Mouse (Mus musculus): ENCODE results near the gene Hnrnph2. TPM values are rescaled to one million over a fixed set of nuclear protein-coding genes. Genes with fewer than 3 reads are reported as not detected.
A peak's percentile ranks its signal among the peaks of the same experiment; 100 is the strongest.

Hnrnph2 gene
- total RNA-seq, 2 experiments from 2014 or later, result 61.4 to 75.0 TPM

DNA sequence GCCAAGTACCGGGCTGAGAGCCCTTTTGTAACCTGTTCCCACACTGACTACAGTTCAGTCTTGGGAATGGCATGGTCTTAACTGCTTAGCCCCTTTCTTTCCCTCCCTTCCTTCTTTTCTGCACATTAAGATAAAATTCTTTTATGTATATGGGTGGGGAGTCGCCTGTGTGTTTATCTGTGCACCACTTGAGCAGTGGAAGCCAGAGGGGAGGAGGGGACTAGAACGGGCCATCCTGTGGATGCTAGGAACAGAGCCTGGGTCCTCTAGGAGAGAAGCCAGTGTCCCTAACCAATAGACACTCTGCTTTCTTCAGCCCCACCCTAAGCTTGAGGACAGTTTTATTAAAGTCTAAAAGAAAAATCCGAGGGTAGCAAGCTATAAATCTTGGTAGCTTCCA, 10.0 kb downstream of the Hnrnph2 start:
- DNase-seq (ENCODE audit: low spot score), result no peak
- intact Hi-C loops (cut with DNase I), result no loop called here

DNA sequence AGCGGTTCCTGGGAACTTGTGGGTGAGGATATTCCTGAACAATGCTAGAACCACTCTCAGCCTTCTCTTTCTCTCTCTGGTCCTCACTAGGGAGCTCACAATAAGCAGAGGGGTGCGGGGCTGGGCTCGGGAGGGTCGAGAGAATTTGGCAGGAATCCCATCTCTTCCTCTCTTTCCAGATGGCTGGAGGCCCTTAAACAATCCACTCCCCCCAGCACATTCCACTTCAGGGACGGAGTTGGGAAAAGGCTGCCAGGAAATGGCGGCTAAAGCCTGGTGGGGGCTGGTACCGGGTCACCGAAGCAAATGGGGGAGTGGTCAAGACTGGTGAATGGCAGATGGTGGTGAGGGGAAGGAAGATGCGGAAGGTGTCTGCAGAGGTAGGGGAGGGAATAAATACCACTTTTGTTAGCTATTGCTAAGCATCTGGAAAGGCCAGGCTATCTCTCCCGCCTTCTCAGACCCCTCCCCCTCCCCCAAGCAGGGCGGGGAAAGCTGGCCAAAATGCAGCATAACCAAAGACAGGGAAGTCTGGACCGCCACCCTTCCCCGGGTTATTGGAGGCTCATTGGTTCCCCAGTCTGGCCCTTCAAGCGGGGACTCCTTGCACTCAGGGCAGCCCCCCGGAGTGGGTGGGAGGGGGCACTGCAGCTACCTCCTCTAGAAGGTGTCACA, 11.4 kb downstream of the Hnrnph2 start:
- intact Hi-C loops (cut with DNase I), result no loop called here
- DNase-seq (ENCODE audit: low spot score), result peak; percentile 24

DNA sequence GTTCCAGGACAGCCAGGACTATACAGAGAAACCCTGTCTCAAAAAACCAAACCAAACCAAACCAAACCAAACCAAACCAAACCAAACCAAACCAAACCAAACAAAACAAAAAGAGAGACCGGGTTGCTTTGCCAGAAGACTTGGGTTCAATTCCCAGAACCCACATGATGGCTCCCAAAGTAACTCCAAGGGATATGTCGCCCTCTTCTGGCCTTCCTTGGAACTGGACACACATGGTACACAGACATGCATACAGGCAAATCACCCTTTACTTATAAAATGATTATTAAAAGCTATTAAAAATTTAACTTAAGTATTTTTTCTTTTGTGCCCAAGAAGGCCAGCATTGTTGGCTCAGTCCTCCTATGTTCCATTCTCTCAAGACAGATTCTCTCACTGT, 13.3 kb downstream of the Hnrnph2 start:
- intact Hi-C loops (cut with DNase I), result no loop called here
- DNase-seq (ENCODE audit: low spot score), result no peak

DNA sequence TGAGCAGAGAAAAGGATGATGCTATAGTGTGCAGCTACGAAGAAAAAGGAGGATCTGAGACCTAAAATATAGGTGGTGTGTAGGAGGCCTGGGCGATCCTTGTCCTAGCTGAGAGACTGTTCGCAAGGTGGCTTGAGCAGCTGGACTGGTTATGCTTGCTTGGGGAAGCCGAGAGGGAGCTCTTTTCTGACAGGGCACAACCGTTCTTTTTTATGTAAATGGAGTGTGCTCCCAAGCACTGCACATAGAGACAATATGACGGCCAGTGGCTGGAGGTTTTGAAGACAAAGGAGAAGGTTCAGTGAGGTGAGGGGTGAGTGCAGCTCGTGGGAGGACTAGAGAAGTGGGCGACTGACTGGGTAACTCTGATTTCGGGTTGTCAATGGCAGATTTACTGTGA, 18.7 kb downstream of the Hnrnph2 start:
- intact Hi-C loops (cut with DNase I), result no loop called here
- no peak for DNase-seq (ENCODE audit: low spot score)

DNA sequence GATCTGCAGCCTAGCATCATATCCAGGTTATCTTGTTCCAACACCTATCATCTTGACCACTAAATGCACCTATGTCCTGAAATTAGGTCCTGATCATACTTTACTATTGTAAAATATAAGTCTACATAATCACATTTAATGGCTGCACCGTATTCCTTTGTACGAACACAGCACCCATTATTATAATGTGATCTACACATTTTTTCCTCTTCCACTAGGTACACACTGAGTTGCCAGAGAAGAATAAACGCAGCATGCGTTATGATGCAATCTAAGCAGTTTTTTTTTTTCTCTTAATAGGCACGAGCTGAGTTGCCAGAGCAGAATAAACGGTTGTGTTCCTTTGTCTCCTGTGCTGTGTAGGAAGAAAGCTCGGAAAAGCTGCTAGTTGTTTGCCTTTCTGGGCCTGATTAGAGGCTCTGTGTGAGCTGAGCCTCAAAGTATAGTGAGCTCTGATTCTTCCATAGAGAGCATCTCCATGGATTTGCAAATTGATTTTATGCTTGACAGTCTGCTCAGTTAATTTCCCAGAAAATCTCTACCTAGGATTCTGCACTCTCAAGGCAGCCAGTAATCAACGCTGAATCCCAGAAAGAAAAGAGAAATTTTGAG, 19.4 kb downstream of the Hnrnph2 start:
- no peak for DNase-seq (ENCODE audit: low spot score)
- intact Hi-C loops (cut with DNase I), result no loop called here

DNA sequence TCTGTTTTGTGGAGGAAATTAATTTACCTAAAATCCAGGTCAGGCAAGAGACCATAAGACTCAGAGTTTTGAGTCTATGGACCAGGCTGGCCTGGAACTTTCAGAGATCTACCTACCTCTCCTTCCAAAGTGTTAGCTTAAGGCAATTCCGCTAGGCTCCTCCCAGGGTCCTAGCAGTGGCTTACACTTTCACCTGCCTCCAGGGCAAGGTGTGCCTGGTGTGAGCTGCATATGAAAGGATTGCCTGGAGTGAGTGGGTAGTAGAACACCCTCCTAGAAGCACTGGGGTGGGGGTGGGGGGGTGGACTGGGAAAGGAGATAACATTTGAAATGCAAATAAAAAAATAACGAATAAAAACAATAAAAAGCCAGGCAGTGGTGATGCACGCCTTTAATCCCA, 20.7 kb downstream of the Hnrnph2 start:
- DNase-seq (ENCODE audit: low spot score), result no peak
- intact Hi-C loops (cut with DNase I), result no loop called here

DNA sequence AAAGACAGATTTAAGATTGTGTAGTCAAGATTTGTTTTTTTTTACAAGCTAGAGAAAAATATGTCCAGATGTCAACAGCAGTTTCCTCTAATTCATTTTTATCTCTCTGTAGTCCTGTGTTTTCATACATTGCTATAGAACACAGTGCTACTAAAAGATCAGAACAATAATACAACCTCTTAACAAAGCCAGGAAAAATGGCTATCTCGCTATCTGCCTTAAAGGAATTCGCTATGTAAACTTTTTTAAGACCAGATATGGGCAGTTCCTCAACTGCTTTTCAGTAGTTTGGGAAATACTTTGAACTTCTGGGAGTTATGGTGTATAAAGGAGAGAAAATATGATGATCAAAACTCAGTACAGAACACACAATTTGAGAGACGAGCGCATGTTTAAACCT, 22.4 kb downstream of the Hnrnph2 start:
- intact Hi-C loops (cut with DNase I), result no loop called here
- DNase-seq (ENCODE audit: low spot score), result no peak

DNA sequence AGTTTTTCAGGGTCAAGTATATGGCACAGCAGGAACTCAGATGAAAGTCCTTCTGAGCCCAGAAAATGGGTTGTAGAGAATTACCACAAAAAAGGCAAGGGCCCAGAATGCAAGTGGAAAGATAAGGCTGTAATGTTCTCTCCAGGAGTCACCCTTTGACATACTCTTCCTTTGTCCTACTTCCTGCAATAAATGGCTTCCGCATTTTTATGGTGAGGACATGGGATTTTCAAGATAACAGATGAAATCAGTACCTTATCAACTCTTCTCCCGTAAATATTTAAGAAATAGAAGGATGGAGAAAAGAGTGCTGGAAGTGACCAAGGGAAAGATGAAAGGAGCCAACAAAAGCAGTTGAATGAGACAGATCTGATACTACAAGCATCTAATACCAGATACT, 27.2 kb downstream of the Hnrnph2 start:
- intact Hi-C loops (cut with DNase I), result no loop called here
- DNase-seq (ENCODE audit: low spot score), result no peak

DNA sequence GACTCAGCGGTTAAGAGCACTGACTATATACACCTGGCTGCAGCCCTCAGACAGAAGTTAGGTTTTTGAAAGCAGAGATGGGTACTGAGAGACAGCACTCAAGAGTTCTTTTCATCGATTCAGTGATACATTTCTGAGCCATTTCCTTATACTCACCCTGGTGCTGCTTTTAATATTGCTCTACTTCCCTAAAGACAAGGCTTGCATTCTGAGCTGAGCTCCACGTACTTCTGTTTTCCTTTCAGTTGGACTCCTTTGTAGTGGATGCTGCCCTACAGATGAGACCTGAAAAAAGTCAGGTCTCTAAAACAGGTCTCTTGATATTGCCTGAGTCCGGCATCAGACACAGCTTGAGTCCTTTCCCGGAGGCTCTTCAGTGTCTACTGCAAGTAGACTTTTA, 31.7 kb downstream of the Hnrnph2 start:
- intact Hi-C loops (cut with DNase I), result no loop called here
- DNase-seq (ENCODE audit: low spot score), result no peak

DNA sequence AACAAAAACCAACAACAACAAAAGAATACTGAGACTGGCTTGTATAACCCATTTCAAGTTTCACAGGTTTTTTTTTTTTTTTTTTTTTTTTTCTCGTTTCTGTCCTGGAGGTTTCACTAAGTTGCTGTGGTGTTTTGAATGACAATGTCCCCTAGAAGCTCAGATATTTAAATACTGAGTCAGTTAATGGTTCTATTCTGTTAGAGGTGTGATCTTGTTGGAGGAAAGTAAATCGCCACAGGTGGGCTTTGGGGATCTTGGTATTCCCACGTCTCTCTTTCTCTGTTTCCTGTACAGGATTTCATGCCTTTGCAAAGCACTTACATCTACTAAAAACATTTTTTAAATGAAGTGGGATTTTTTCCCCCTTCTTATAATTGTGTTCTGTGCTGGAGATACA, 34.1 kb downstream of the Hnrnph2 start:
- intact Hi-C loops (cut with DNase I), result no loop called here
- DNase-seq (ENCODE audit: low spot score), result no peak

DNA sequence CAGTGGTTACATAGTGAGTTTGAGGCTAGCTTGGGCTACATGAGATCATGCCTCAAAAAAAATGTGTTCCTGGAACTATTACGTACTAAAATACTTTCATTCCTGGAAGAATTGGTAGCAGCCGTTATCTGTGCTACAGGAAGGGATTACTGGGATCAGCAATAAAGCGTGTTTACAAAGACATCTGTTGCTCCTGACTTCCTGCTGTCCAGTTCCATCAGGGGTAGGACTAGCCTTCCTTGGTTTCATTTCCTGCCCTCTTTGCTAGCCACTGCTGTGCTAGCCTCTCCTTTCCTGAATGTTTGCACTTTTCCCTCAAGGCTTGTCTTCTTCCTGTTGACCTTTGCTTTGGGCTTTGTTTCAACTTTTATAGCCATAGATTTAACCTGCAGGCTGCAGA, 34.9 kb downstream of the Hnrnph2 start:
- intact Hi-C loops (cut with DNase I), result no loop called here
- DNase-seq (ENCODE audit: low spot score), result no peak

DNA sequence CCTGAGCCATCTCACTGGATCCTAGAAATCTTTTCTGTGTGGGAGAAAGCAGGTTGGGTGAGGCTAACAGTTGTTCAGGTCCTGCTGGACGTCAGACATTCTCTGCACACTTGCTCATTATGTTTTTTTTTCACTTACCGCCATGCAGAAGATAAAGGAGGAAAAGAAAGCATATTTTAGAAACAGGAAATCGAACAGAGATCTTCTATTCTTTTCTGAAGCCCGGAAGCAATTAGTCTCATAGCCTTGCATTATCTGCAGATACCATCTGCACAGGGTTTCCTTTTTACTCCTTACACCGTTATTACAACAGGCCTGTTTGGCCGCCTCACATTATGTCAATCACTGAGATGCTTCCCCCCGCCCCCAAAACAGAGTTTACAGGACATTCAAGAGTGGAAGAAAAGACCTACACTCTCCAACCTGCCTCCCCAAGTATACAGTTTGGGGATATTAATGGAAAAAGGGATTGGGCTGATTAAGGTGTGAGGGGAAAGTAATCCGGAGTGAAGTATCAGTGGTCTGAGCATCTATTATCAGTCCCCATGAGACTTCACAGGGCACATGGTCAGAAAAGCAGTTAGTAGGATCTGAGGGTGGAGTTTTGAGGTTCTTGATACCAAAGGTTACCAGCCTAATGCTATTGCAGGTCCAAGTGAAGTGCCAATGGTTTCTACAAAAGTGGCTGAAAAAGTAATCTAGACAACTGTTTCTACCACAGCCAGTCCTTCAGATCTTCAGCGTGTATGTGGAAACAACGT, 40.2 kb downstream of the Hnrnph2 start:
- intact Hi-C loops (cut with DNase I), result no loop called here
- DNase-seq (ENCODE audit: low spot score), result no peak

DNA sequence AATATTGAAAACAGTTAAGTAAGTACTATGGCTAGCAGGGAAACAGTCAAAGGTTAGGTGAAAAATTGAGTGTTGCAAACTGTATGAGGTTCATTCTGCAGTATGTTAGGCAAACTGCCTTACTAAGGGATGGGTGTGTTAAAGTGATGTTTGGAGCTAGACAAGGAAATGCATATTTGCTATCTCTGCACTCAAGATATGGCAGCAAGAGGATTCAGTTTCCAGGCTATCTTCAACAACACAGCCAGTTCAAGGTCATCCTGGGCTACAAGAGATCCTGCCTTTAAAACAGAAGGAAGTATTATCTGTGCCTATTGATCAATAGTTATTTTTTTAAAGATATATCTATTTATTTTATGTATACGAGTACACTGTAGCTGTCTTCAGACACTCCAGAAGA, 45.4 kb downstream of the Hnrnph2 start:
- no peak for DNase-seq (ENCODE audit: low spot score)
- intact Hi-C loops (cut with DNase I), result loop anchor here (5.0 kb wide), 2 partner anchors 71 to 266 kb away; partner anchors contain the start of gene Armcx1

DNA sequence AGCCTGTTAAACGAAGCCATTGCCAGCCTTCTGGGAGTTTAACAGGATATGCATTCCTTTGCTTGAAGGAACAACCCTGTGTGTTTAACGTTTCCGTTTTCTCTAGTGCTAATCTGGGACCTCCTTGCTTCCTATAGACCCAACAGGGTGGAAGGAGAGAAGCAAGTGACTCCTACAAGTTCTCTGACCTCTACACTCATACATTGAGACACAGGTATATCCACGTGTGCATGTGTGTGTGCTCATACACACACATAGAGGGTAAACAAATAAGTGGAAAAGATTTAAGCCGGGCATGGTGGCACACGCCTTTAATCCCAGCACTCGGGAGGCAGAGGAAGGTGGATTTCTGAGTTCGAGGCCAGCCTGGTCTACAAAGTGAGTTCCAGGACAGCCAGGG, 46.4 kb downstream of the Hnrnph2 start:
- DNase-seq (ENCODE audit: low spot score), result no peak
- intact Hi-C loops (cut with DNase I), result loop anchor here (5.0 kb wide), 2 partner anchors 70 to 265 kb away; partner anchors contain the start of gene Armcx1

DNA sequence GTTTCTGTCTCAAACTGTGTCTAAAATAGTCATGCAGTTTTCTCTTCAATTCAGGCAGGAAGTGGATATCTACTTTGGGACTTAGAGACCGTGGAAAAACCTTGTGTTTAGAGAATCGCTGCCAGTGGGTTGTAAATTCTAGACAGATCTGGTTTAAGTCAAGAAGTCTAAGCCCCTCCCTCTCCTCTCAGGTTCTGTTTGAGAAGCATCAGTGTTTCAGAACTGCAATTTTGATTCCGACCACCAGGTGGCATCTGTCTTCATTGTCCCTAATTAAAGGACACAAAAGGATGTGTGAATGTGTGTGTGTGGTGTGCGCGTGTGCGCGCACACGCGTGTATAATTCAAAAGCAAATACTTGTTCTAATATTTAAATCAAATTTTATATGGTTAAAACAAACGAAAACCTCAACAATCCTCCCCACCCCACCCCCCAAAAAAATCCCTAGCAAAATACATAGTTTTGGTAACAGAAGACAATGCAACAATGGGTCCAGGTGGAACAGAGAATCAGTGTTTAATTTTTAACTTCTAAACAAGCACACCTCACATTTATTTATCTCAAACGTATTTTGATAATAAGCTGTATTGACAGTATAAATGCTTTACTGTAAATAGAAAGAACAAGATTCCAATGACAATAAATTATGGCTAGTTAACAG, 47.2 kb downstream of the Hnrnph2 start:
- DNase-seq (ENCODE audit: low spot score), result peak; percentile 7
- intact Hi-C loops (cut with DNase I), result loop anchor here (5.0 kb wide), 2 partner anchors 69 to 264 kb away; partner anchors contain the start of gene Armcx1

DNA sequence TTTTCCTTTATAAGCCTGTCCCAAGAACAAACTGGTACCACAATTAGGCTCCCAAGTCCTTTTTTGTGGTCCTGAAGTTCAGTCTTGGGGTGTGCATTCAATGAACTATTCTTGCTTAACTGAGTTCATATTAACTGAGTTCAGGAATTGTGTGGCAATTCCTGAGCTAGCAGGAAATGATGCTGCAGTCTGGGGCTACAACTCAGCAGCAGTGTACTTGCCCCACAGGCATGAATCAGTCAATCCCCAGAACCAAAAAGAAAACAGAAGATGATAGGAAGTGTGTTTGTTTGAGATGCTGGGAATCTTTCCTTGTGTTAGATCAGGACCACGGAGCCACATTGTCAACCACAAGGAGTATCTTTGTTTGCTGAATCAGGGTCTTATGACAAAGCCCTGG, 51.1 kb downstream of the Hnrnph2 start:
- intact Hi-C loops (cut with DNase I), result no loop called here
- DNase-seq (ENCODE audit: low spot score), result no peak

Other genes starting within 250 kb of the Hnrnph2 start
- under 1 TPM; 0.08 to 0.39 TPM for gene Drp2, start 196.6 kb upstream of the Hnrnph2 start, total RNA-seq (2021)
- not detected for gene Taf7l, start 124.7 kb upstream of the Hnrnph2 start, total RNA-seq (2021)
- gene Timm8a1, start 59.3 kb upstream of the Hnrnph2 start, total RNA-seq (2021), result 10 to 100 TPM; 22.6 to 24.7 TPM
- gene Btk, start 17.6 kb upstream of the Hnrnph2 start, total RNA-seq (2021), result 1 to 10 TPM; 1.0 to 1.1 TPM
- 100 to 1,000 TPM; 103 to 104 TPM for gene Rpl36a, start 15.5 kb upstream of the Hnrnph2 start, total RNA-seq (2021)
- 1 to 10 TPM; 1.6 to 2.1 TPM for gene Gla, start 54 bp upstream of the Hnrnph2 start, total RNA-seq (2021)
- gene Armcx4, start 85.3 kb downstream of the Hnrnph2 start, total RNA-seq (2021), result 1 to 10 TPM; 9.2 to 9.6 TPM
- gene Armcx1, start 116.8 kb downstream of the Hnrnph2 start, total RNA-seq (2021), result 1 to 10 TPM; 5.2 to 5.5 TPM
- 1 to 10 TPM in 1 of 2 experiments, under 1 TPM in 1; 0.60 to 1.3 TPM for gene Armcx6, start 150.2 kb downstream of the Hnrnph2 start, total RNA-seq (2021)
- gene Armcx3, start 155.4 kb downstream of the Hnrnph2 start, total RNA-seq (2021), result 10 to 100 TPM; 21.0 to 23.4 TPM
- 1 to 10 TPM; 8.1 to 8.8 TPM for gene Armcx2, start 208.0 kb downstream of the Hnrnph2 start, total RNA-seq (2021)

Measured in heart, postnatal 25 days (tissue).